Mouse (Mus musculus) effector memory CD4-positive, alpha-beta T cell, adult 5 months (primary cell): ENCODE data around the gene Gm13277. TPM values are rescaled to one million over a fixed set of nuclear protein-coding genes. Genes with fewer than 3 reads are reported as not detected.

ENCODE experiments used
- polyA plus RNA-seq: library from polyadenylated mRNA; unstranded; fragments of 100-300 nt; shearing (Covaris generic); gene quantifications from one replicate; pipeline ENCODE4 v1.2.1, GENCODE M21; 2017

The Gm13277 gene
- polyA plus RNA-seq, 1 experiment from 2014 or later = not detected

Other genes with a start within 250 kb of the Gm13277 start
- gene Ifna15, start 230.4 kb upstream of the Gm13277 start, polyA plus RNA-seq = not detected
- not detected for gene Ifna14, start 216.8 kb upstream of the Gm13277 start, polyA plus RNA-seq
- not detected for gene Ifna9, start 196.2 kb upstream of the Gm13277 start, polyA plus RNA-seq
- gene Ifna12, start 185.3 kb upstream of the Gm13277 start, polyA plus RNA-seq = not detected
- gene C87499, start 154.2 kb upstream of the Gm13277 start, polyA plus RNA-seq = not detected
- gene Ifna13, start 144.2 kb upstream of the Gm13277 start, polyA plus RNA-seq = not detected
- gene Ifna16, start 111.7 kb upstream of the Gm13277 start, polyA plus RNA-seq = not detected
- not detected for gene Ifna2, start 104.7 kb upstream of the Gm13277 start, polyA plus RNA-seq
- gene Ifnab, start 97.3 kb upstream of the Gm13277 start, polyA plus RNA-seq = not detected
- 0.66 TPM for gene Gm26566, start 66.8 kb upstream of the Gm13277 start, polyA plus RNA-seq
- 19.4 TPM for gene Klhl9, start 66.2 kb upstream of the Gm13277 start, polyA plus RNA-seq
- not detected for gene Gm13271, start 33.8 kb upstream of the Gm13277 start, polyA plus RNA-seq
- gene Gm13283, start 28.5 kb upstream of the Gm13277 start, polyA plus RNA-seq = not detected
- not detected for gene Gm13290, start 14.8 kb upstream of the Gm13277 start, polyA plus RNA-seq
- gene Gm13289, start 11.7 kb upstream of the Gm13277 start, polyA plus RNA-seq = not detected
- gene Gm13272, start 8.8 kb upstream of the Gm13277 start, polyA plus RNA-seq = not detected
- gene Ifnz, start 6.5 kb upstream of the Gm13277 start, polyA plus RNA-seq = not detected
- not detected for gene Gm13276, start 2.9 kb upstream of the Gm13277 start, polyA plus RNA-seq
- not detected for gene Gm13278, start 2.9 kb downstream of the Gm13277 start, polyA plus RNA-seq
- gene Gm13275, start 5.9 kb downstream of the Gm13277 start, polyA plus RNA-seq = not detected
- not detected for gene Gm13279, start 8.8 kb downstream of the Gm13277 start, polyA plus RNA-seq
- 0.65 TPM for gene Gm13285, start 11.0 kb downstream of the Gm13277 start, polyA plus RNA-seq
- gene Gm13287, start 14.6 kb downstream of the Gm13277 start, polyA plus RNA-seq = not detected
- gene Gm13288, start 16.9 kb downstream of the Gm13277 start, polyA plus RNA-seq = 0.32 TPM
- gene Ifna7, start 27.6 kb downstream of the Gm13277 start, polyA plus RNA-seq = not detected
- gene Ifna11, start 31.3 kb downstream of the Gm13277 start, polyA plus RNA-seq = not detected
- gene Ifna6, start 38.8 kb downstream of the Gm13277 start, polyA plus RNA-seq = not detected
- gene Ifna5, start 46.9 kb downstream of the Gm13277 start, polyA plus RNA-seq = not detected
- not detected for gene Ifna4, start 53.2 kb downstream of the Gm13277 start, polyA plus RNA-seq
- gene Ifna1, start 61.5 kb downstream of the Gm13277 start, polyA plus RNA-seq = not detected
- gene Ifne, start 91.6 kb downstream of the Gm13277 start, polyA plus RNA-seq = not detected